Mouse (Mus musculus) thymus, postnatal 4 days (tissue): ENCODE measurements at regions not wholly inside any gene's neighbourhood (a gene's known extent, or its start where the extent isn't known, plus 50 kb on each side); places are given as distances from the start of the nearest gene placed in this dataset.

Experiments
- DNase-seq: peaks from one replicate; pipeline ENCODE4 v3.0.0; 2021

DNA sequence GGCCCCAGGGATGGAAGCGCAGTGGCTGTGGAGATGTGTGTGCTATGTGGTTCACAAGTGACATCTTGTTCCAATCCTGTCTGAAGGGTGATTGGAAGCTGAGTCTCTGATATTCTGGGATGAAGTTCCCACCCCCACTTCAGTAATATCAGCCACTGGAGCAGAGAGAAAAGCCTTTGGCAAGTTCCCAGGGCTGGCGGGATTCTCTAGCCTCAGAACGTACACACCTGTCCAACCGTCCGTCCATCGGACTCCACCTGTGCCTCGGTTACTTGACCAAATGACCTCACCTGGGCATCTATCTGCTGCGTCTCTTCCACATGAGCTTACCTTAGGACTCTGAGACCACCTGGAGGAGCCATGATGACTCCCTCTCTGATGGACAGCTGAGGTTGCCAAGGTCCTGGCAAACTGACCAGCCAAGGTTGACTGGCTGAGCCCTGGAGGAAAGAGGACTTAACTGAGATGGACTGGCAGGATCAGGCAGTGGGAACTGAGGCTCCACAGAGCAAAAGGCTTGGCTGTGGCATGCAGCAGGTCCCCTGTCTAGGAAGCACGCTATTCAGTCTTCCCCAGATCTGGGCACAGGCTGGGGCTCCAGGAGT lies 152.5 kb upstream of the A530016L24Rik start:
- no peak for DNase-seq

DNA sequence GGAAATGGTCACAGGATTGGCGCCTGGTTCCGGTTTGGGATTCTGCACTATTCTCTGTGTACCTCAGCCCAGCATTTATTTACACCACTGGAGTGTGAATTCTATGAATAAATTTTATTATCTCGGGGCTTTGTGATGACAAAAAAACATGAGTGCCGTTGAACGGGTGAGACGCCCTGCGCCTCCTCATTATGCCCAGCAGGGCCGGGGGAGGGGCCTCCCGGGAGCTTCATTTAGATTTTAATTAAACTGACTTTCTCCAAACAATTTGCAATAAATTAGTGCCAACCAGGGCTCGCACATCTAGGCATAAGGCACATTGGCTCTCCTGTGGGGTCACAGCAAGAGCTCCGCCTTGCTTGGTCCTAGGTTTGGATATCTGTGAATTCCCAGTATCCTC lies 151.8 kb upstream of the A530016L24Rik start:
- DNase-seq: no peak

DNA sequence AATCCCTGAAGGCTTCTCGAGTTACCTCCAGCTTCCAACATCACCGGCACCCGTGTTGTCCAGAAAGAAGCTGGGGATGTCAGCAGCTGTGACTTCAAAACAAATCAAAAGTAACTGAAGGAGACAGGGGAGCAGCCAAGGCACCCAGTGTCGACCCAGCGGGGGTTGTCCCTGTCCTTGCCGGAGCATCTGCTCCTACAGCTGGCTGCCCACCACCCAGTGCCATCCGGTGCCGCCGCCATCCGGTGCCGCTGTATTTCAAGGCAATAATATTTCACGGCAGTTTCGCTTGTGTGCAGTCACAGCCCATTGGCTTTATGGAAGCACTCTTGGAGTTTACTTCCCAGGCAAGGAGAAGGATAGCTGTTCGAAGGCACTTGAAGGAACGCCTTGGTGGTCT lies 150.3 kb upstream of the A530016L24Rik start:
- DNase-seq: no peak

DNA sequence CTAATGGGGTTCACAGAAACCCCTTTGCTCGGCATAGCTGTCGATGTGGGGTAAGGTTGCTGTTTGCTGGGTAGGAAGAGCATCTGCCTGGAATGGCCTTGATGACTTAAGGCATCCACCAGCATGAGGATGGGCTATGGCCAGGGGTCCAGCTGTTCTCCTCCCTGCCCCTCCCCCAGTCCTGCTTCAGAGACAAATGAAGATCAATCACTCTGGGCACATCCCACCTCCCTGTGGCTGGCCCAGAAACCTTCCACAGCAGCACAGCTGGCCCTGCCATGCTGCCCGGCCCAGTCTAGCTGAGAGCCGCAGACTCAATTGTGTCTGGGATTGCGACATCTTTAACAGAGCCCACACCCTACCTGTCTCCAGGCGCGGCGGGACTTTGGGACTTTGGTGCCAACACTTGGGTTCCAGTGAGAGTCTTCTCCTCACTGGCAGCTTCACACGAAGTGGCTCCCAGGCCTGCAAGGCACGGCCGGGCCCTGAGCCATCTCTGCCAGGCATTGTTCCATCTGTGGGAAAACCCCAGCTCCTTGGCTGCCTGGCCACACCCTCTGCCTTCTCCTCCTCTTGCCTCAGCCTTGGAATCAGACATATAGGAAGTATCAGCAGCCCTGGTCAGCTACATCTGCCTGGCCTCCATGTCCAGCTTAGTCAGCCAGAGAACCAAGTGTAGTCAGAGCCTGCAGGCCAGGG lies 149.6 kb upstream of the A530016L24Rik start:
- no peak for DNase-seq

GRCm38 (mm10) chr12:112340248-112340647 lies 149.0 kb upstream of the A530016L24Rik start:
- no peak for DNase-seq

- no peak for DNase-seq
These were observed 147.3 kb upstream of the A530016L24Rik start for GRCm38 (mm10) chr12:112341726-112342469.

- no peak for DNase-seq
These were observed 146.2 kb upstream of the A530016L24Rik start for GRCm38 (mm10) chr12:112343064-112343463.

- DNase-seq: no peak
These were observed 145.0 kb upstream of the A530016L24Rik start for GRCm38 (mm10) chr12:112344285-112344684.

DNA sequence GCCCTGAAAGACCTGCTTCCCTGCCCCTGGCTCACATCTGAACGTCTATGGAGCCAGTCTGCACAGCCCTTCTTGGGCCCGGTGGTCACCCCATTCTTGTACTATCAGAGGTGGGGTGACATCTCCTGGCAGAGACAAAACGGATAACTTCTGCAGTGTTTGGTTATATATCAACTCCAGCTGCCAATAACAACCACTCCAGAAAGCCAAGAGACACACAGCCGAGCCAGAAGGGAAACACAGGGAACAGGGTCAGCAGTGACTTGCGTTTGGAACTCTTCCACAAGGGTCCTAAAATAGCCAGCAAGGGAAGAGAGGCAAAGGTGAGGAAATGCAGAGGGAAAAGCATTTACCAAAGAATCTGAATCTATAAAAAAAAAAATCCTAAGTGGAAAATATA lies 143.5 kb upstream of the A530016L24Rik start:
- no peak for DNase-seq

DNA sequence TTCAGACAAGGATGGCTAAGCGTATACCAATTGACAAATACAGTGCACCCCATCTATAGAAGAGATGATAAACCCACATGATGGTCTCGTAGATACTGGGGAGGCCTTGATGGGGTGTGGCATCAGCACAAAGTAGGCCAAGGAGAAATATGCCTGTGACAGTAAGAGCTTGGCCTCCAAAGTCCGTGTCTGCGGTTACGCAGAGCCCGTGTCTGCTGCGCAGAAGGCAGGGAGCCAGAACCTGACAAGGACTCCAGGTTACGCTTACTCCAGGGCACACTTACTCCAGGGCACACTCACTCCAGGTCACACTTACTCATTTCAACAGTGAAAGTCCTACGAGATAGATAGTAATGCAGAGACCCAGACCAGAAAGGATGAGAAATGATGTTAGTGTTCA lies 141.1 kb upstream of the A530016L24Rik start:
- DNase-seq: no peak

DNA sequence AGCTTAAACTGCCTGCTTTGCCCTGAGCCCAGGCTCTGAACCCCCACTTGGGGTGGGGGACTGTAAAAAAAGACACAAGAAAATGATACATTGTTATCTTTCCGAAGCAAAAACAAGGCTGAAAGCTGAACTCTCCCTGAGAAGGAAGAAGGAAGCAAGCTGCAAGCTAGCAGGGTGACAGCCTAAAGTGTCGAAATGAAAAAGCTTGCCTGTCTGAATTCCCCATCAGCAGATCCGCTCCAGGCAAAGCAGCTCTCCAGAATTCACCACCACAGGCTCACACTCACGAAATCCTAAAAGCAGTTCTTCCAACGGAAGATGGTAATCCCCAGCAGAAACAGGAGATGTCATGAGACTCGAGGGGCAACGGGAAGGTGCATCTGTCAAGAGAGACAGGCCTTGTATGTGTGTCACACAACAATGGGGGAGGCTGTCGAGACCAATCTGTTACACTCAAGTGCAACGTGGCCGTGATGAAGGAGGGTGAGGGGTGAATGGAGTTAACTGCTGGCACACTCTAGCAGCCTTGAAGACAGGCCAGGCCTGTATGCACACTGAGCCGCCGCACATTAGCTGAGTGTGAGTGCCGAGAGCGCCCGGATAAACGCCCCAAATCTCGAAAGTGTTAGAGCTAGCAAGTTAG lies 139.5 kb upstream of the A530016L24Rik start:
- DNase-seq: no peak

- no peak for DNase-seq
These were observed 138.5 kb upstream of the A530016L24Rik start for GRCm38 (mm10) chr12:112350733-112351132.

- DNase-seq: no peak
These were observed 125.9 kb upstream of the A530016L24Rik start for GRCm38 (mm10) chr12:112363349-112363748.

DNA sequence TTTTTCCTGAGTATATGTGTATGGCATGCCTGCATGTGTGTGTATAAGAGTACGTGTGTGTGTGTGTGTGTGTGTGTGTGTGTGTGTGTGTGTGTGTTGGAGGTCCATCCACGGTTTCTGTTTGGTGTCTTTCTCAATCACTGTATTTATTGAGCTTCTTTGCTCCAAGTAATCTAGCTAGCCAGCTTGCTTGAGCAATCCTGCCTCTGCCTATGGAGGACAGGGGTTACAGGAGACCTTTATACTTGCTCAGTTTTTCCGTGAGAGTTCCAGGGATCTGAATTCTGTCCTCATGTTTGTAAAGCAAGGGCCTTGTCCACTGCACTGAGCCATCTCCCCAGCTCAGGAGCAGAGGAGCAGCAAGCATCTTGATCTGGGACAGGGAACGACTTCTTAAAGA lies 122.0 kb upstream of the A530016L24Rik start:
- DNase-seq: no peak

GRCm38 (mm10) chr12:112368112-112368511 lies 121.1 kb upstream of the A530016L24Rik start:
- no peak for DNase-seq

- no peak for DNase-seq
These were observed 119.5 kb upstream of the A530016L24Rik start for GRCm38 (mm10) chr12:112369581-112370371.

GRCm38 (mm10) chr12:112372234-112373050 lies 116.8 kb upstream of the A530016L24Rik start:
- no peak for DNase-seq

DNA sequence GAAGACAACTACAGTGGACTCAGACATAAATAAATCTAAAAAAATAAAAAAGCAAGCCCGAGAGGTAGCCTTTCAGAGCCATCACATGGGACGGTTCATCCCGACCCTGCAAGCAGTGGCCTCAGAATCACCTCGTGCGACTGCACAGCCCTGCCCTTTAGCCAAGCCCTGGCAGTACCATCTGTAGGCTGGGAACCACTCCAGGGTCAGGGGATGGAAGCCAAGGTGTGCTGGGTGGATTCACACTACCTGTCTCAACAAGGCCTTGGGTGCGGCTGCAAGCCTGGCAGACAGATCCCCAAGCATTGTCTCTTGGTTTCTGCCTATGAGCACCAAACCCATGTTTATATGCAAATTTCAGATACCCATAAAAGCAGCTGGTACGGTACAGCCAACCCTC lies 115.3 kb upstream of the A530016L24Rik start:
- no peak for DNase-seq

DNA sequence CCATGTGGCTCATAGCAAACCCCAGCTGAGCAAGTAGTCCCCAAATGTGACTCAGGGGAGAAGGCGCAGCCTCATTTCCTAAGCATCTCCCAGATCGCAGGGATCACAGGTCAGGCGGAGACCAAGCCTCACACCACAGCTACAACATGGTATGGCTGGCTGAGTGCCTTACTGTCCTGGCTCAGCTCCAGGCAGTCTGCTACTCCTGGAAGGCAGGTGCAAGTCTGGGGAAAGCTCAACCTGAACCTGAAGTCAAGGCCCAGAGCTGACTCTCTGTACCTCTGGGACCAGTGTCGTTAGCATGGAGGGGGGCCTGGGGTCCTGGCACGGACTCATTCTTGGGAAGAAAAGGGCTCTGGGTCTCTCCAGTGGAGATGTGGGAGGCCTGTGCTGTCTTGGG lies 113.0 kb upstream of the A530016L24Rik start:
- no peak for DNase-seq

GRCm38 (mm10) chr12:112376701-112377100 lies 112.5 kb upstream of the A530016L24Rik start:
- no peak for DNase-seq

DNA sequence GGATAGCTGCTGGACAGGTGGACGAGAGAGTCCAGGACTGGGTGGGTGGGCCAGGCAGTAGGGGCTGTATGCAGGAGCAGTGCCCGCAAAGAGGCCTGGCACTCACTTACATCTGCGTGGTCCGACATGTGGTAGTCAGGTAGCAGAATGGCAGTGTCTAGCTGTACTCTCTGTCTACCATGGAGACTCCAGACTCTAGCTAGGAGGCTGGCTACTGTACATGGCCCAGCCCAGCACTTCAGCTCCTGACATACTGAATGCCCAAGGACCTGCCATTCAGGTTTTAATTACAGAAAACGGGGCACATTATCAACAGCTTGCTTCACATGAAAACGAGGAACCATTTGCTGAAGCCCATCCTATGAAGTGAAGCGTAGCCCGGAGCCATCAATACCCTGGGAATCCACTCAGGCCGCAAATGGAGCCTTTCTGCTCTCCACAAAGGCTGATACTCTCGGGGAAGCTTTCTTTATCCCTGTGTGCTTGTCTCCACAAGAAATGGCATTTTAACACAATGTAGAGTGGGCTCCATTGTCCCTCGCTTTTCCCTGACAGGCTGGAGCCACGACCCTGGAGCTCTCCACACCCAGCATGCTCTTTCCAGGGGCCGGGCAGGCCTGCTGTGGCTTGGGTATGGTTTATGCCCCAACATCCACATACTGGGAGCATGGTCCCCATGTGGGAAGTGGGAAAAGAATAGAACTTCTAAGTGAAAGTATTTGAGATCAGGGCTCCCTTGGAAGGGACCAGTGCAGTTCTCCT lies 110.6 kb upstream of the A530016L24Rik start:
- DNase-seq: no peak
